Mouse (Mus musculus): ENCODE measurements around the gene Krt24. TPM values are rescaled to one million over a fixed set of nuclear protein-coding genes. Genes with fewer than 3 reads are reported as not detected.
A peak's percentile ranks its signal among the peaks of the same experiment; 100 is the strongest.
"Not testable (repeated sequence)": the region's sequence is repeated elsewhere in the genome, so short reads cannot be mapped to it uniquely, and the experiment has no call there.

The Krt24 gene
- polyA plus RNA-seq, 1 experiment from 2014 or later: not detected

DNA sequence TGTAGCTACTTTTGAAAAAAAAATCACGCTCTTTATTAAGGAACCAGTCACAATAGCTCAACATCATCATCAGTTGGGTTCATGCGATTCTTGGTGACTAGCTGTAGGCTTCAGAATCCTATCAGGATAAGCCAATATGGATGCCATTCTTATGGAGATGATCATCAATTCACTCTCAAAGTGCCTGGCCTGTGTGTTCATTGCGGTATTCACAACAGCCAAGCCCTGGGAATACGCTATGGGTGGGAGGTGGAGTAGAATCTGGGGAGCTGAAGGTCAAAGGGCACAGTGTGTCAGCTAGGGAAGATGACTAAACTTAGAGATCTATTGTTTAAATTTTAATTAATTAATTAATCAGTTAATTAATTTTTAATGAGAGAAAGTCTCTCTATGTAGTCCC lies 37.1 kb downstream of the Krt24 start:
- Histone ChIP-seq H3K4me2 (ENCODE audit: low read length) (no peak overlapping the region), H3K4me3 (ENCODE audit: low read depth, low read length) (no peak overlapping the region), H3K9ac (ENCODE audit: low read length) (no peak overlapping the region), H3K4me1 (ENCODE audit: control insufficient read depth, insufficient read depth, low read length) (peaks cover 4% of the 10 kb centered on the region), H3K27me3 (replicated peaks; ENCODE audit: control insufficient read depth, insufficient read depth, low read length) (no peaks in the 10 kb centered on the region), H3K36me3 (ENCODE audit: control insufficient read depth, insufficient read depth, low read length) (no peaks in the 10 kb centered on the region), H3K27ac (ENCODE audit: low read depth, low read length) (no peak overlapping the region), H3K9me3 (replicated peaks; ENCODE audit: control insufficient read depth, low read length) (no peaks in the 10 kb centered on the region)
- no peak for ATAC-seq
- WGBS: 89% methylated on average over 4 of the region's 4 CpGs
- DNase-seq (ENCODE audit: low spot score): no peak

DNA sequence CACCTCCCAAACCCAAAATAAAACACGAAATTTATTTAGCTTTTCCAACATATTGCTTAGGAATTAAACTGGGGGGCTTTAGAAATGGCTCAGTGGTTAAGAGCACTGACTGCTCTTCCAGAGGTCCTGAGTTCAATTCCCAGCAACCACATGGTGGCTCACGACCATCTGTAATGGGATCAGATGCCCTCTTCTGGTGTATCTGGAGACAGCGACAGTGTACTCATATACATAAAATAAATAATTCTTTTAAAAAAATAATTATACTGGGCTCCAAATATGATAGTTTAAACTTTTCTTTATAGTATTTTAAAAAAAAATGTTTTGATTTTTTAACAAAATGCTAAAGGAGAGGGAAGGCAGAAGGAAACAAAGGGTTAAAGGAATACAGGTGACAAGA lies 40.5 kb downstream of the Krt24 start:
- not testable (repeated sequence) for DNase-seq (ENCODE audit: low spot score); H3K36me3 ChIP-seq (ENCODE audit: control insufficient read depth, insufficient read depth, low read length); H3K9me3 ChIP-seq (replicated peaks; ENCODE audit: control insufficient read depth, low read length); H3K9ac ChIP-seq (ENCODE audit: low read length); H3K4me2 ChIP-seq (ENCODE audit: low read length); H3K4me3 ChIP-seq (ENCODE audit: low read depth, low read length); H3K27ac ChIP-seq (ENCODE audit: low read depth, low read length); H3K4me1 ChIP-seq (ENCODE audit: control insufficient read depth, insufficient read depth, low read length); ATAC-seq; H3K27me3 ChIP-seq (replicated peaks; ENCODE audit: control insufficient read depth, insufficient read depth, low read length)
- WGBS: 32% methylated on average over 3 of the region's 3 CpGs

DNA sequence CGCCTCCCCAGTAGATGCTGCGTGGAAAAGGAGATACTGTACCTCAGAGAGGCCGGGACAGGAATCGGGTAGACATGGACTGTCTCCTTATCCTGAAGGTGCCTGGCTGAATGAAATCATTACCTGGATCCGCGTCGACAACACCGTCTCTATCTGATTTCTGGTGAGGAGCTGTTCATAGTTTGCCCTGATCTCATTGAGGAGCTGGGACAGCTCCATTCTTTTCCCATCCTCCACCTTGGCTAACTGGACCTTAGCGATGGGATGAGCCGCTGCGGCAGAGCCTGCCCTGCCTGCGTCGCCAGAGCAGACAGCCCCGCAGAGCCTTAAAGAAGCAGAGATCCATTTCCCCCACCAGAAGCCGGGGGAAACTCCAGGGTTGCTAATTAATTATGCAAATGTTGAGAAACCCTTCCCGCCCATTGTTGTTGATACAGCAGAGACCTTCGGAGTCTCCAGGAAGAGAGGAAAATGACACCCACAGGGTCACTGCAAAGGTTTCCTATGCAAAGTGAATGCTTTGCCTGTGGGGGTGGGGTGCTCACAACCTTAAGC lies 41.2 kb downstream of the Krt24 start, which contains the start of gene Krt222:
Gene Krt222 (minus strand): TSS at position 266 of the 555 bp plus-strand sequence.
- peak within 1 kb of the TSS; percentile 26 for H3K4me3 ChIP-seq (ENCODE audit: low read depth, low read length)
- H3K4me1 ChIP-seq (ENCODE audit: control insufficient read depth, insufficient read depth, low read length): peaks cover 4% of the 10 kb centered on the region
- no peak within 1 kb of the TSS for H3K27ac ChIP-seq (ENCODE audit: low read depth, low read length)
- DNase-seq (ENCODE audit: low spot score) (peak; percentile 30), ATAC-seq (0 out of 2 replicates have a peak, but pooled peaks have one; percentile 20)
- H3K36me3 ChIP-seq (ENCODE audit: control insufficient read depth, insufficient read depth, low read length): no peaks in the 10 kb centered on the region
- peak within 1 kb of the TSS; percentile 60 for H3K9ac ChIP-seq (ENCODE audit: low read length)
- 6% methylated on average over 17 of the region's 17 CpGs for WGBS
- H3K9me3 ChIP-seq (replicated peaks; ENCODE audit: control insufficient read depth, low read length): no peaks in the 10 kb centered on the region
- peak within 1 kb of the TSS; percentile 53 for H3K4me2 ChIP-seq (ENCODE audit: low read length)
- no peaks in the 10 kb centered on the region for H3K27me3 ChIP-seq (replicated peaks; ENCODE audit: control insufficient read depth, insufficient read depth, low read length)

DNA sequence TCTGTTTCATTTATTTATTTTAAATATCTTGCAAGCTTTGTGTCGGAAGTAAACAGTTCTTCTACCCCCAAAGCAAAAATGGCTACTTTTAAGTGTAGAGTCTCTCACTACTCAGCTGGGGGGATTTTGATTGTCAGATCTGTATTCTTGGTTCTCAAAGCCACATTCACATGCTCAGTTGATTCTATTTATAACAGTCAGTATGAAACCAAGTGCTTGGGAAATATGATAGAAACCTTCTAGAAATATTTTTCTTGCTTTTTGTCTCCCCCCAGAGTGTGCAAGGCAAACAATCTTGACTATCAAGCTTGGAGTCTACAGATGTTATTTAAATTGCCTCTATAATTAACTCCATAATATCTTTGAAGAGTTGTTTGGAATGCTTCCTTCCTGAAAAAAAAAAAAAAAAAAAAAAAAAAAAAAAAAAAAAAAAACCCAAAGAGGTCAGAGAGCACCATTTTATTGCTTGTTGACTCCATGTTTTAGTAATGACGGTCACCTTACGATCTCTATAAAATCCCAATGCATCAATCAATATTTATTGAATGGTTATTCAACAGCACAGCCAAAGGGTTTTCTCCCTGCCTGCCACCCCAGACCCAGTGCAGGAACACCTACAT lies 41.8 kb downstream of the Krt24 start:
- ATAC-seq (no peak), DNase-seq (ENCODE audit: low spot score) (no peak)
- 73% methylated on average over 3 of the region's 3 CpGs for WGBS
- Histone ChIP-seq H3K27me3 (replicated peaks; ENCODE audit: control insufficient read depth, insufficient read depth, low read length) (no peaks in the 10 kb centered on the region), H3K27ac (ENCODE audit: low read depth, low read length) (no peak overlapping the region), H3K9me3 (replicated peaks; ENCODE audit: control insufficient read depth, low read length) (no peaks in the 10 kb centered on the region), H3K4me2 (ENCODE audit: low read length) (peak overlapping the region; percentile 53), H3K4me1 (ENCODE audit: control insufficient read depth, insufficient read depth, low read length) (peaks cover 4% of the 10 kb centered on the region), H3K36me3 (ENCODE audit: control insufficient read depth, insufficient read depth, low read length) (no peaks in the 10 kb centered on the region), H3K4me3 (ENCODE audit: low read depth, low read length) (peak overlapping the region; percentile 26), H3K9ac (ENCODE audit: low read length) (peak overlapping the region; percentile 60)

DNA sequence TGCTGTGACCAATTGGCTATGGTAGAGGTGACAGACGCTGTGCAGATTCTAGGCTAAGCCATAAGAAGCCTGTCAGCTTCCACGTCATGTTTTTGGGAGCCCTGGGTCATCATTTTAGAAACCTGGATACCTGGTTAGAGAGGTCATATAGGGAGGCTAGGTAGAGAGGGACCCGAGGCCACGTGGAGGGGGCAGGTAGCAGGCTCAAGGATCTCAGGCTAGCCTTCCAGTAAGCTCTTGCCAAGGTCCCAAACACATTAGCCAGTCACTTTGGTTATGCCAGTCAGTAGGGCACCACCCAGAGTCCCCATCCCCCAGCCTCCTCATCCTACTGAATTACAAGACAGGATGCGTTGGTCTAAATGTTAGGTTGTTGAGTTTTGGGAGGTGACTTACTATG lies 43.0 kb downstream of the Krt24 start:
- no peak for DNase-seq (ENCODE audit: low spot score)
- ATAC-seq: no peak
- H3K27me3 ChIP-seq (replicated peaks; ENCODE audit: control insufficient read depth, insufficient read depth, low read length): no peaks in the 10 kb centered on the region
- H3K4me1 ChIP-seq (ENCODE audit: control insufficient read depth, insufficient read depth, low read length): peaks cover 4% of the 10 kb centered on the region
- H3K9me3 ChIP-seq (replicated peaks; ENCODE audit: control insufficient read depth, low read length): no peaks in the 10 kb centered on the region
- H3K4me2 ChIP-seq (ENCODE audit: low read length): no peak overlapping the region
- H3K4me3 ChIP-seq (ENCODE audit: low read depth, low read length): no peak overlapping the region
- no peak overlapping the region for H3K27ac ChIP-seq (ENCODE audit: low read depth, low read length)
- no peak overlapping the region for H3K9ac ChIP-seq (ENCODE audit: low read length)
- WGBS: 78% methylated on average over 5 of the region's 5 CpGs
- H3K36me3 ChIP-seq (ENCODE audit: control insufficient read depth, insufficient read depth, low read length): no peaks in the 10 kb centered on the region

DNA sequence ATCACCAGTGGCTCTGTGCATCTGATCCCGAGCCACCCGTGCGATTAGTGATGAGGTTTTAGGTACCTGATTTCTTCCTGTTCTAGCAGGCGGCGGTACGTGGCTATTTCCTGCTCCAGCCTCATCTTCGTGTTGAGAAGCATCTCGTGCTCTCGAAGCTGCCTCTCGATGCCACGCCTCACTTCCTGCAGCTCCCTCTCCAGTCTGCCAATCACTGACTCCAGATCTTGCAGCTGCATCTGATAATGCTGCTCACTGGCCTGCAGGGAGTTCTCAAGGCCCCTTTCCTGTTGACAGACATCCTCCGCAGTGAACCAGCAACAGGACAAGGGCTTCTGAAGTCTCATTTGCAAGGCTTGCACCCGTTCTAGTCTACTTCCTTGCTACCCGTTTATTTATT lies 46.6 kb downstream of the Krt24 start:
- H3K9me3 ChIP-seq (replicated peaks; ENCODE audit: control insufficient read depth, low read length): no peaks in the 10 kb centered on the region
- H3K27ac ChIP-seq (ENCODE audit: low read depth, low read length): no peak overlapping the region
- no peak overlapping the region for H3K9ac ChIP-seq (ENCODE audit: low read length)
- 80% methylated on average over 14 of the region's 14 CpGs for whole genome bisulfite sequencing
- DNase-seq (ENCODE audit: low spot score): no peak
- H3K4me1 ChIP-seq (ENCODE audit: control insufficient read depth, insufficient read depth, low read length): no peaks in the 10 kb centered on the region
- no peak overlapping the region for H3K4me3 ChIP-seq (ENCODE audit: low read depth, low read length)
- no peak overlapping the region for H3K4me2 ChIP-seq (ENCODE audit: low read length)
- no peak for ATAC-seq
- no peaks in the 10 kb centered on the region for H3K27me3 ChIP-seq (replicated peaks; ENCODE audit: control insufficient read depth, insufficient read depth, low read length)
- no peaks in the 10 kb centered on the region for H3K36me3 ChIP-seq (ENCODE audit: control insufficient read depth, insufficient read depth, low read length)

DNA sequence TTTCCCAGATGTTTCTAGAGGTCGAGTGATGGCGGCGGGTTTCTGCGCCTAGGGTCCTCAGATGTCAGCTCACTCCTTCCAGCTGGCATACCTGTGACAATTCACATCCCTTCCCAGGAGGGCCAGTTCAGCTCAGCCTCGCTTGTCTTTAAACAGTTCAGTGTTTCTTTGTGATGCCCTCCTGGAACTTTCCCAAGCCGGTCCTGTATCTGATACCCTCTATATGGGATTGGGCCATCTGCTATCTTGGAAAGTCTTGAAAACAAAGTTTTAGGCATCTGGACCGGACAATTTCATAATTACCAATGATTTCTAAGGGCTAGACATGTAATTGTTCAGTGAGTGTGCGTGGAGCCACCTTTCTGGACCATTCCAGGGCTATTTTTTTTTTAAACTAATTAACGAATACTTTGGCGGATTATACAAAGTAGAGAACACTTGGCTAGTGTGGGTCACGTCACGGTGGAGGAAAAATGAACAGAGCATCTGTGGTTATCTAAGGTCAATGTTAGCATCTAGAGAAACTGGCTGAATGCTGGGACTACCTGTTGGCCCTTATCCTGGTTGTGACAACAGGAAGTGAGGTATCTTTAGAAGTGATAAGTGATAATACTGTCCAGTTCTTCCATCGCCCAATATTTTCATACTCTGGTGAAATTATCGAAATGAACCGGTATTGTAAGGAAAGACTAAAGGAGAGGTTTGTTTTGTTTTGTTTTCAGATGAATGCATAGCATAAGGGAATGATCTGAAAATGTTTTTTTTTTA lies 53.8 kb downstream of the Krt24 start:
- Histone ChIP-seq H3K27me3 (replicated peaks; ENCODE audit: control insufficient read depth, insufficient read depth, low read length) (no peaks in the 10 kb centered on the region), H3K4me1 (ENCODE audit: control insufficient read depth, insufficient read depth, low read length) (peaks cover 12% of the 10 kb centered on the region; the same call in 1 of the 2 replicates), H3K9me3 (replicated peaks; ENCODE audit: control insufficient read depth, low read length) (no peaks in the 10 kb centered on the region), H3K27ac (ENCODE audit: low read depth, low read length) (peak overlapping the region; percentile 100), H3K36me3 (ENCODE audit: control insufficient read depth, insufficient read depth, low read length) (peaks cover 16% of the 10 kb centered on the region), H3K4me3 (ENCODE audit: low read depth, low read length) (peak overlapping the region; percentile 84), H3K9ac (ENCODE audit: low read length) (peak overlapping the region; percentile 98), H3K4me2 (ENCODE audit: low read length) (peak overlapping the region; percentile 80)
- 19% methylated on average over 15 of the region's 15 CpGs for WGBS
- DNase-seq (ENCODE audit: low spot score): peak; percentile 72
- ATAC-seq: no peak; the same call in 1 of the 2 replicates

DNA sequence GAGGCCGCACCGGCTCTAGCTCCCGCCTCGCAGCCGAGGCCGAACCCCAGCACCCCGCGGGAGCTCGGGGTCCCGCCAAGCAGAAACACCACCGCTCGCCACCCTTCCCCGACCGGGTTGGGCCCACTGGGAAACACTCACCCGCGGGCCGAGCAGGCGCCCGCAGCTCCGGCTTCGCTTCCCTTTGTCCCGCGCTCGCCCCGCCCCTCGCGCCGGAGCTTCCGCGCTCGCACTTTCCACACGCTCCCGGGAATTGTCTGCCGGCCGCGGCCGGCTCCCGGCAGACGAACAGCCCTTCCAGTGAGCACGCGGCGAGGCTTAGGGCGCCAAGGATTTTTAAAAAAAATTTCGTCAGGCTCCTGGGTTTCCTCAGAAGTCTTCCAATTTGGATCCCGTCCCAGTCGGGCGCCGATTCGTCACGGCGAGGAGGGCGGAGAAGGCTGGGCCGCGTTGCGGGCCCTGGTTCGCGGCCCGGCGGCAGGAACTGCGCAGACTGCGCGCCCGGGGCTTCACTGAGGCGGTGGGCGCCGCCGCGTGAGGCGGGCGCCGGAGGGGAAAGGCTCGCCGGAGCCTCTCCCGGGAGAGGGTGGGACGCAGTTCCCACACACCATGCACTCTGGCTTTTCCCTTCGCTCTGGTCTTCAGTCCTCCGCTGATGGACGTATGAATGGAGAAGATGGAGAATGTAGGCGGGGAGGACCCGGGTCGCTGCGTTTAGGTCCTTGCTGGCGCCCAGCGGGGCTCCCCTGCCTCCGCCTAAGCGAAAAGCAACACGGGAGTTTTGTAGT lies 54.6 kb downstream of the Krt24 start, which contains the start of gene Smarce1:
Gene Smarce1 (minus strand): TSS at position 757 of the 788 bp plus-strand sequence.
- Histone ChIP-seq H3K27me3 (replicated peaks; ENCODE audit: control insufficient read depth, insufficient read depth, low read length) (no peaks in the 10 kb centered on the region), H3K9me3 (replicated peaks; ENCODE audit: control insufficient read depth, low read length) (no peaks in the 10 kb centered on the region), H3K4me1 (ENCODE audit: control insufficient read depth, insufficient read depth, low read length) (peaks cover 12% of the 10 kb centered on the region; the same call in 1 of the 2 replicates), H3K4me3 (ENCODE audit: low read depth, low read length) (peak within 1 kb of the TSS; percentile 84), H3K4me2 (ENCODE audit: low read length) (peak within 1 kb of the TSS; percentile 80), H3K36me3 (ENCODE audit: control insufficient read depth, insufficient read depth, low read length) (peaks cover 22% of the 10 kb centered on the region), H3K27ac (ENCODE audit: low read depth, low read length) (peak within 1 kb of the TSS; percentile 100), H3K9ac (ENCODE audit: low read length) (peak within 1 kb of the TSS; percentile 98)
- peak; percentile 91 for ATAC-seq
- WGBS: under 1% methylated on average over 87 of the region's 87 CpGs
- peak; percentile 86 for DNase-seq (ENCODE audit: low spot score)

All from forebrain, embryonic 14.5 days (tissue).